8 mouse cellular contexts compared by ENCODE assay signal in genomic region chr4:106909797-106910196, GRCm38 (mm10). TPM values are rescaled to one million over a fixed set of nuclear protein-coding genes. Genes with fewer than 3 reads are reported as not detected.
DNase-seq lines count a peak whose midpoint lies in the region; ATAC-seq and TF ChIP-seq lines count a peak whose summit lies in the region.

No protein-coding gene starts in this region.

- H3K4me3 ChIP-seq in megakaryocyte, embryonic 14.5 days (replicated peaks) = peak overlapping the region; percentile 95
- H3K4me3 ChIP-seq in forebrain, embryonic 12.5 days (replicated peaks) = peak overlapping the region; percentile 100
- peak overlapping the region; percentile 13 for H3K4me3 ChIP-seq in intestine, embryonic 16.5 days (ENCODE audit: low read length)
- peak overlapping the region; percentile 96 for H3K4me3 ChIP-seq in midbrain, postnatal 0 days (ENCODE audit: low read depth, low read length)

- no peak for DNase-seq in midbrain, postnatal 0 days (ENCODE audit: low spot score)
- DNase-seq in embryo, embryonic 9.5 days (ENCODE audit: extremely low spot score) = no peak

- no peak for ATAC-seq in megakaryocyte, adult 5-6 weeks (ENCODE audit: poor library complexity, severe bottlenecking)
- ATAC-seq in forebrain, embryonic 12.5 days (ENCODE audit: low FRiP score) = no peak
- no peak for ATAC-seq in intestine, embryonic 16.5 days
- ATAC-seq in midbrain, postnatal 0 days (ENCODE audit: low FRiP score) = no peak
- ATAC-seq in CD4-positive, CD25-positive, alpha-beta regulatory T cell, adult 4 months = no peak
- ATAC-seq in activated CD4-positive, CD25-positive, alpha-beta regulatory T cell, adult 4 months = no peak

- peak overlapping the region; percentile 30; the same call in 1 of the 2 replicates for H3K9ac ChIP-seq in forebrain, embryonic 12.5 days
- H3K9ac ChIP-seq in intestine, embryonic 16.5 days (ENCODE audit: low read depth, low read length) = peak overlapping the region; percentile 46; the same call in 1 of the 2 replicates
- H3K9ac ChIP-seq in midbrain, postnatal 0 days (replicated peaks; ENCODE audit: low read length, poor library complexity, severe bottlenecking) = peak overlapping the region; percentile 29; the same call in 1 of the 2 replicates

- peak overlapping the region; percentile 99 for H3K27ac ChIP-seq in forebrain, embryonic 12.5 days
- peak overlapping the region; percentile 97 for H3K27ac ChIP-seq in intestine, embryonic 16.5 days (ENCODE audit: low read length)
- H3K27ac ChIP-seq in midbrain, postnatal 0 days (ENCODE audit: low read depth, low read length) = peak overlapping the region; percentile 67

- 0% methylated on average over 6 of the region's 6 CpGs for WGBS in forebrain, embryonic 12.5 days
- WGBS in intestine, embryonic 16.5 days = under 1% methylated on average over 6 of the region's 6 CpGs
- WGBS in midbrain, postnatal 0 days = 1% methylated on average over 6 of the region's 6 CpGs

- TF ChIP-seq CTCF in midbrain, postnatal 0 days (IDR thresholded peaks at IDR 0.05) = no peak

- H3K4me2 ChIP-seq in forebrain, embryonic 12.5 days = peak overlapping the region; percentile 97
- H3K4me2 ChIP-seq in intestine, embryonic 16.5 days (ENCODE audit: low read depth, low read length) = peak overlapping the region; percentile 88
- H3K4me2 ChIP-seq in midbrain, postnatal 0 days (ENCODE audit: low read depth, low read length, poor library complexity, severe bottlenecking) = peak overlapping the region; percentile 94

- H3K4me1 ChIP-seq in megakaryocyte, embryonic 14.5 days = peaks cover 65% of the 10 kb centered on the region
- H3K4me1 ChIP-seq in forebrain, embryonic 12.5 days = peaks cover 47% of the 10 kb centered on the region
- peaks cover 37% of the 10 kb centered on the region for H3K4me1 ChIP-seq in intestine, embryonic 16.5 days (ENCODE audit: control insufficient read depth, insufficient read depth, low read length)
- H3K4me1 ChIP-seq in midbrain, postnatal 0 days (ENCODE audit: insufficient read depth, low read length) = peaks cover 26% of the 10 kb centered on the region

- no peaks in the 10 kb centered on the region for H3K9me3 ChIP-seq in megakaryocyte, embryonic 14.5 days
- H3K9me3 ChIP-seq in forebrain, embryonic 12.5 days = no peaks in the 10 kb centered on the region
- no peaks in the 10 kb centered on the region for H3K9me3 ChIP-seq in intestine, embryonic 16.5 days (ENCODE audit: control insufficient read depth, low read length)
- no peaks in the 10 kb centered on the region for H3K9me3 ChIP-seq in midbrain, postnatal 0 days (ENCODE audit: low read length)

- H3K36me3 ChIP-seq in megakaryocyte, embryonic 14.5 days (replicated peaks; ENCODE audit: low read length) = peaks cover 20% of the 10 kb centered on the region
- H3K36me3 ChIP-seq in forebrain, embryonic 12.5 days (replicated peaks) = peaks cover 12% of the 10 kb centered on the region
- H3K36me3 ChIP-seq in intestine, embryonic 16.5 days (ENCODE audit: control insufficient read depth, insufficient read depth, low read length) = no peaks in the 10 kb centered on the region
- H3K36me3 ChIP-seq in midbrain, postnatal 0 days (ENCODE audit: insufficient read depth, low read length) = peaks cover 2% of the 10 kb centered on the region; the same call in 1 of the 2 replicates

- no peaks in the 10 kb centered on the region for H3K27me3 ChIP-seq in megakaryocyte, embryonic 14.5 days (replicated peaks)
- no peaks in the 10 kb centered on the region for H3K27me3 ChIP-seq in forebrain, embryonic 12.5 days
- H3K27me3 ChIP-seq in intestine, embryonic 16.5 days (replicated peaks; ENCODE audit: control insufficient read depth, insufficient read depth, low read length) = no peaks in the 10 kb centered on the region
- no peaks in the 10 kb centered on the region for H3K27me3 ChIP-seq in midbrain, postnatal 0 days (ENCODE audit: insufficient read depth, low read length)

RNA-seq across cellular contexts. Expression of gene Ssbp3, which starts 0.7 kb away (rescaled TPM):
- polyA plus RNA-seq in megakaryocyte, embryonic 14.5 days (2012; ENCODE audit: insufficient read depth, low replicate concordance) = 179 and 200 TPM in 2 replicates
- 26.2 and 27.6 TPM in 2 replicates for total RNA-seq in megakaryocyte, adult 5-6 weeks (2015)
- total RNA-seq in megakaryocyte, adult 5-6 weeks (2017) = 21.6 and 23.9 TPM in 2 replicates
- 198 and 214 TPM in 2 replicates for polyA plus RNA-seq in forebrain, embryonic 12.5 days (2016; fragmentation: Nextera tagmentation; extraction: Ambion mirVana)
- 38.0 and 53.4 TPM in 2 replicates for polyA plus RNA-seq in intestine, embryonic 16.5 days (2015; fragmentation: Nextera tagmentation; extraction: Ambion mirVana)
- total RNA-seq in midbrain, postnatal 0 days (2014; rRNA removed) = 172 and 176 TPM in 2 replicates
- polyA plus RNA-seq in midbrain, postnatal 0 days (2015; fragmentation: Nextera tagmentation; extraction: Ambion mirVana) = 110 and 126 TPM in 2 replicates
- 10 to 100 TPM; 60.0 to 60.9 TPM for polyA plus RNA-seq in CD4-positive, CD25-positive, alpha-beta regulatory T cell, adult 4 months (2017; shearing (Covaris generic))
- 10 to 100 TPM; 42.9 to 48.0 TPM for polyA plus RNA-seq in activated CD4-positive, CD25-positive, alpha-beta regulatory T cell, adult 4 months (2017; shearing (Covaris generic))

Comparison
In these comparisons a context has a peak if more than half of its experiments do, and no peak if none do; other contexts are left out.
1. H3K4me3 ChIP-seq: peak in every context shown above with its lines; median percentile 100 in forebrain, embryonic 12.5 days; 96 in midbrain, postnatal 0 days; 95 in megakaryocyte, embryonic 14.5 days; 13 in intestine, embryonic 16.5 days.